Mouse (Mus musculus): ENCODE measurements around the gene Ciao2a.

- TF ChIP-seq CTCF (IDR thresholded peaks at IDR 0.05; ENCODE audit: low read depth, low read length) = no peak
- TF ChIP-seq POLR2A (IDR thresholded peaks at IDR 0.05; ENCODE audit: borderline replicate concordance, low read depth, low read length) = no peak
Observed at GRCm38 (mm10) chr9:66110126-66110525, 16.3 kb upstream of the Ciao2a start.
